Mouse (Mus musculus): Measurements from ENCODE around the gene Fam53b.

The Fam53b gene

GRCm38 (mm10) chr7:132736099-132736862 lies 77.4 kb downstream of the Fam53b start:
- peak in 1 of 2 experiments; percentile 65 for DNase-seq (ENCODE audit: low spot score in 2 of 2)

- DNase-seq (ENCODE audit: low spot score in 2 of 2) = no peak
Observed at GRCm38 (mm10) chr7:132735145-132735544, 78.5 kb downstream of the Fam53b start.

DNA sequence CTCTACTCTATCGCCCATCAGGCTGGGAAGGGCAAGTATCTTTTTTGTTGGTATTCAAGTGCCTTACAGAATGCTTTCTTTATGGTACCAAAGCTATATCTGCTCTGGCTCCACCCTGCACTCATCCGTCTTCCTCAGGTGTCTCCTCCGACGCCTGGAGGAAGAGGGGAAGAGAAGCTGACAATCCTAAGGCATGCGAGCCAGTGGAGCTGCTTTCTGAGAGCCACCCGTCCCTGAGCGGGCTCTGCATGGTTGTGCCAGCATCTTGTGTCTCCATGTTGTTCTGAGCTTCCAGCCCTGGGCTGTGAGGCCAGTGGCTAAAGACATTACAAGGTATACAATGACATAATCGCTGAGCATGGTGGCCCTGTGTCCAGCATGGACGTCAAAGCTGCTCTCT lies 79.5 kb downstream of the Fam53b start:
- DNase-seq (ENCODE audit: low spot score in 2 of 2) = no peak

GRCm38 (mm10) chr7:132733521-132733920 lies 80.2 kb downstream of the Fam53b start:
- DNase-seq (ENCODE audit: low spot score in 2 of 2) = no peak

DNA sequence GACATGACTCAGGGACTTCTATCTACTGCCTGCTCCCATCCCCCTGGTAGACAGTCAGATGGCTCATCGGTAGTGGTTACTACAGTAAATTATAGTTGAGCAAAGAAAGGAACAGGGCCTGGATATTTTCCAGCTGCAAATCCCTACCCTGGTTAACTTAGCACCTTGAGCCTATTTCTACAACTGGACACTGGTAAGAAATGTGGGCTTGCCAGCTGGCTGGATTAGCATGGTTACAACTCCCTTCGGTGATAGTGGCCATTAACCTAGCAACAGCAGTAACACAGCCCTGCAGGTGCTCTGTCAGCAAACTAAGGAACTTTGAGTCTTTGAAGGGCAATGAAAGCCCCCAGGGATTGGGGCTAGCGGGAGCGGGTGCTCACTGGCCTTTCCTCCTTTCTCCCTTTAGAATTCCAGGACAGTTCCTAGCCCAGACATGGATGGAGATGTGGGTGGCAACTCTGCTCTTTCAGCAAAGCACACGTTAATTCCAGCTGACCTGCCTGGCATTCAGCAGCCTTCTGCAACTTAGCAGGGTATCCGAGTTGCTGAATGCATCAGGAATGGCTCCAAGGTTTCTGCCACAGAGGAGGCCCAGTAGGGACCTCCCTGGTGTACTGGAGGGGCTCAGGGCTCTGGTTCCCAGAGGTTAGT lies 81.4 kb downstream of the Fam53b start:
- no peak for DNase-seq (ENCODE audit: low spot score in 2 of 2)

DNA sequence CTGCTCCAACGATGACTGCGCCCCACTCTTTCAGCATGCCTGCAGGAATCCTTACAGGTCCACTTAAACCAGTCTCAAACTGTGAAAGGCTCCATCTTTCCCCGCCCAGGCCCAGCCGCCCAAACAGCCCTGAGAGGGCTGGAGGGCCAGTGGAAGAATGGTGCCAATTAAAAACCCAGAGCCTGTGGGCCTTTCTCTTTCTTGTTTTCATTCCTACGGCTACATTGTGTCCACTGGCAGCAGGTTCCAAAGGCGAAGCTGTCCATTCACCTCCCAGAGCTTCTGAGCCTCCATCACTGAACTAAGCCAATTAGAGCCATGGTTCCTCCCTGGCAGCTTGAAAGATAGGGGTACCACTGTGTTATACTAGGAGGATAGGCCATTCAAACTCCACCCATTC lies 82.1 kb downstream of the Fam53b start:
- DNase-seq (ENCODE audit: low spot score in 2 of 2) = no peak

- no peak for DNase-seq (ENCODE audit: low spot score in 2 of 2)
Observed at GRCm38 (mm10) chr7:132730510-132730909, 83.2 kb downstream of the Fam53b start.

DNA sequence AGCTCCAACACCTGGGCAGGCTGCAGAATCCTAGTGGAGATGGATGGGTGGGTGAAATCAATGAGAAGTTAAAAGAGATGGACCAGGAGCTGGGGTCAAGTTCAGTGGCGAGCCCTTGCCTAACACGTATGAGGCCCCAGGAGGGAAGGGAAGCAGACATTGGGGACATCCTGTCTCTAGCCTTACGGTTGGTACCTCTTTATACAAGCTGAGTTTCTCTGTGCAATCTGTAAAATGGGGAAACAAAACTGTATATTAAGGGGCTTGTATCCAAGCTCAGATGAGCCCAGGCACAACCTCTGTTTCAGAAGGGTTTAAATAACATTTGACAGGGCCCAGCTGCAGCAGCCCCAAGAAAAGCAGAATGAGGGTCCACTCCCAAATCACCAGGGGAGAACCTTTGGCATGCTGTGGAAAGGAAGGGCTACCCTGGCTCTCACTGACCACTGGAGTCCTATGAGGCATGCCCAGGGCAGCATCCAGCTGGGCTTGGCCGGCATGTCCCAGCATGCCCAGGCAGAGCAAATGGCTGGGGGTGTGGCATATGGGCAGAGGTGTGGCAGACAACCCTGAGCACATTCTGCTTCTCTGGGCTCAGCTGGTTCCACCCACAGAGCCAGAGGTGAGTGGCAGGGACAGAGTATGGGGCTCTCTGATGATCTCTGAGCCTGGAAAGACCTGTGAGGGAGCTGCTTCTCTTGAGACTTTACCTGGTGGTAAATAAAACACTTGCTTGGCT lies 84.4 kb downstream of the Fam53b start:
- no peak for DNase-seq (ENCODE audit: low spot score in 2 of 2)

- DNase-seq (ENCODE audit: low spot score in 2 of 2) = no peak
Observed at GRCm38 (mm10) chr7:132726106-132726861, 87.4 kb downstream of the Fam53b start.

- no peak for DNase-seq (ENCODE audit: low spot score in 2 of 2)
Observed at GRCm38 (mm10) chr7:132724501-132725062, 89.1 kb downstream of the Fam53b start.

GRCm38 (mm10) chr7:132723906-132724305 lies 89.8 kb downstream of the Fam53b start:
- no peak for DNase-seq (ENCODE audit: low spot score in 2 of 2)

- no peak for DNase-seq (ENCODE audit: low spot score in 2 of 2)
Observed at GRCm38 (mm10) chr7:132722401-132723370, 91.0 kb downstream of the Fam53b start.

DNA sequence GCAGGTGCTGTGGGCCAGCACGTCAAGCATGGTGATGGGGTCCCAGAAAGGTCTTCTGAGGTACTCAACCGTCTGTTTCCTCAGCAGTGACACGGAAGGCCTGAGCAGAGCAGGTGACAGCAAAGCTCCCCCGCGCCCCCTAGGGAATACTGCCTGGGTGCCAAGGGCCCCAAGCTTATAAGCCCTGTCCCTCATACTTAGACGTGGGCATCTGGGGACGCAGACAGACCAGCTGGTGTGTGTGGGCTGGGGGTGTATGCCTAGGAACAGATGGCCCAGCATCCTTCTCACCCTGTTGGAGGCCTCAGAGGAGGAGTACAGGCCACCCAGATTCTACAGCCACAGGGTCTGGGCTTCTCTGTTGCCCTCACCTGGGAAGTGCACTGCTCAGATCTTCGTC lies 93.1 kb downstream of the Fam53b start:
- peak; percentile 59 to 68 for DNase-seq (ENCODE audit: low spot score in 2 of 2)

DNA sequence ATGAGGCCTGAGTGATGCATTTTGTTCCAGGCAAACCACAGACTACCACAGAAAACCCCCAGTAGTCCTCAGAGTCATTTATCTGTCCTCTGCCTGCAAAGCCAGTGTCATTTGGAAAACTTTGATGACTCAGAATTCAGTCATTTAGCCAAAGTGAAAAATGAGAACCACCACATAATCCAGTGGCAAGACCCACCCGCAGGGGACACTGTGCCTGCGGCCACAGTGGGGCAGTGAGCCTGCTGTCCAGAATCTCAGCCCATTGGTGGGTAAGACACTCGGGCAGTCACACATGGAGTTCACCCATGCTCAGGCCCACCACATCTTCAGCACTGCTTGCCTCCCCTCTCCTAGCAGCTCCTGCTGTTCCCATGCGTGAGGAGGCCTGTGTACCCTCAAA lies 94.1 kb downstream of the Fam53b start:
- no peak for DNase-seq (ENCODE audit: low spot score in 2 of 2)

GRCm38 (mm10) chr7:132715259-132715658 lies 98.4 kb downstream of the Fam53b start:
- no peak for DNase-seq (ENCODE audit: low spot score in 2 of 2)

DNA sequence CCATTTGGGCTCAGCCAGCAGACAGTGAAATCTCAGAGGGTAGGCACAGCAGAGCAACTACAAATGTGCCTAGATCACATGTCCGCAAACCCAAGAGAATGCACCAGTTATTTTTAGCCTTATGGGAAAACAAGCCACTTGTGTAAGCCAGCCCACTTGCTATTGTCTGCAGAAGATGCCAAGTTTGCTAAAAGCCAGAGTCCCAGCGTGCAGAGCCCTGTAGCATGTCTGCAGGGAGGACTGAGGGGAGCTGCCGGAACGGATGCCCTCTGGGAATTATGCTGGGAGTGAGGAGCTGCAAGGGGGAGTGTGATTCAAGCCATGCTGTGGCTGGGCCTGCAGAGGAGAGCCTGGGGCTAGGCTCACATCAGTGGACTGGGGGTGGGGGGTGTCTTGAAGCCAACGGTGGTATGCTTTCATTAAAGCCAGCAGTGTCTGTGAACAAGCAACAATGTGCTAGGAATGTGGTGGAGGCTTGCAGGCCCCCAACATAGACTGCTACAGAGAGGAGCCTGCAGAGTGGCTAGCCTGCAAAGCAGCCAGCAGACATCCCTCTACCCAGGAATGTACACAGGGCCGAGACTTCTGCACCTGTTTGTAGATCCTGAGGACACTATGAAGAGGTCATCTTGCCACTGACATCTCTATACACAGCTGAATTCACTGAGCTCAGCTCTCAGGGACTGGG lies 99.3 kb downstream of the Fam53b start:
- peak; percentile 54 to 76 for DNase-seq (ENCODE audit: low spot score in 2 of 2)

DNA sequence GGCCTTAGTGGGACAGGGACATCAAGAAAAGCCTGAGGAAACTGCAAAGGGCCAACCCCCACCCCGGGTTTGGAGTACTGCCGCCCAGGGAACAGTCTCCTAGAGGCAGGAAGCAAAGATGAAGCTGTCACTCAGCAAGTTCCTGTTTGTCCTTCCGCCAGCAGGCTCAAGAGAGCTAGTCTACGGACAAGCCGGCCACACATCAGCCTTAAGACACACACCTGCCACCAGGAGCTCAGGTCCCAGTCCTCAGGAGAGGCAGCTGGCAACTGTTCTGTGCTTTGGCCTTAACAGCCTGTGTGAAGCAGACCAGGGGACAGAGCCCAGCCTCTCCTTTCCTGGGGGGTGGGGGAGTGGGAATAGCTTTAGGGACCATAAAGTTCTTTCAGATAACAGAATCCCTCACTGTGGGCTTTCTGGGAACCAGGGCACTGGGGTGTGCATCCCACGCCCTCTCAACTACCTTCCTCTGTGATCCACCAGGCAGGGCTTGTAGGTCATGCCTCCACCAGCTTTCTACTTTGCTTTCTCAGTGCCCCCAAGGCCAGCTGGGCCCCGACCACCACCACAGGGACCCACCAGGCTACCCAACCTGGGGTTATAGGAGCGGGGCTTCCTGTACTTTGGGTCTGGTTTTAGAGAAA lies 100.1 kb downstream of the Fam53b start:
- no peak for DNase-seq (ENCODE audit: low spot score in 2 of 2)

- DNase-seq (ENCODE audit: low spot score in 2 of 2) = no peak
Observed at GRCm38 (mm10) chr7:132712956-132713355, 100.7 kb downstream of the Fam53b start.

- DNase-seq (ENCODE audit: low spot score in 2 of 2) = no peak
Observed at GRCm38 (mm10) chr7:132712044-132712708, 101.5 kb downstream of the Fam53b start.

Measured in right cerebral cortex, postnatal 36 days (tissue).